Mouse (Mus musculus): ENCODE data around the gene Acadl. TPM values are rescaled to one million over a fixed set of nuclear protein-coding genes. Genes with fewer than 3 reads are reported as not detected.

Acadl gene
- total RNA-seq (2018; cell fraction: chromatin; rRNA removed), result 10 to 100 TPM; 15.7 to 81.6 (median 35.8) TPM
- 100 to 1,000 TPM in 9 of 26 experiments, 10 to 100 TPM in 17; 65.9 to 115 (median 83.6) TPM for total RNA-seq (2018; cell fraction: cytosol; rRNA removed)
- total RNA-seq (2018; cell fraction: nucleus; rRNA removed), result 10 to 100 TPM; 23.6 to 58.6 (median 37.3) TPM
- polyA plus RNA-seq (2018), result 68.1 to 167 TPM (median 89.3 TPM) in 3 replicates

DNA sequence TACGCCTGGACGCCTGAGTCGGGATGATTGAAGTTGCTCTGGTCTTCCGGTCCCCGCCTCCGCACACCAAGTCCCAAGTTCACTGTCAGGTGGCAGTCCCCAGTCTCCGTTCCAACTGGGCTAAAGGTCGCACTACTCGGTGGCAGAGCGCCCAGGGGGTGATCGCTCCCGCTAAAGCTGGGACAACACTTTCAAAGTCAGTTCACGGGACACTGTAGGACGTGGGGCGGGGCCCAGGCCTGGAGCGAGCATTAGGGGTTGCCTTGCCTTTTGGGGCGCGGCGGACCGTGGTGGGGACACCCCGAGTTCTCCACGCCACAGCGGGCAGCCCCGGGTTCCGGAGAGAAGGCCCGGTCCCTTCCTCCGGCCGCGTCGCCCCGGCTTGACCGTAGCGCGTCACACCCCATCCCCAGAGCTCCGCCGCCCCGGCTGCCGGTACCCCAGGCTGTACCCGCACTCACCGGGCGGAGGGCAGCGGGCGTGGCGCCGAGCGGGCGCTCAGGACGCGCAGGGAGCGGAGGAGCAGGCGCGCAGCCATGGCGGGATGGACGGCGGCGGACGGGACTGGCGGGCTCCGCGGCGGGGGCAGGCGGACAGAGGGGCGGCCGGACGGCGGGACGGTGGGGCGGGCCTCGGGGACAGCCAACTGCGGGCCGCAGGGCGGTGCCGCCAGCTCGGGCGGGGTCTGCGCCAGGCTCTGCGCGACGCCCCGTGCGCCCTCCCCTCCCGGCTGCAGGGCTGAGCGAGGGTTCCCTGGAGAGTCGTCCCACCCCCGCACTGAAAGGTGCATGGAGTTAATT lies at the start of gene Acadl:
Gene Acadl, minus strand, starts transcription at position 566 of the 800 bp plus-strand sequence.
- under 1% methylated on average over 79 of the region's 85 CpGs for WGBS (ENCODE audit: missing documents)
- Histone ChIP-seq H3K4me3 (ENCODE audit: inconsistent target) (peak within 1 kb of the TSS; percentile 77), H3K79me2 (ENCODE audit: inconsistent target) (peaks cover 48% of the 10 kb centered on the region), H3K27ac (peak within 1 kb of the TSS; percentile 55), H3K36me3 (ENCODE audit: inconsistent target) (peaks cover 13% of the 10 kb centered on the region; the same call in 1 of the 2 replicates)

DNA sequence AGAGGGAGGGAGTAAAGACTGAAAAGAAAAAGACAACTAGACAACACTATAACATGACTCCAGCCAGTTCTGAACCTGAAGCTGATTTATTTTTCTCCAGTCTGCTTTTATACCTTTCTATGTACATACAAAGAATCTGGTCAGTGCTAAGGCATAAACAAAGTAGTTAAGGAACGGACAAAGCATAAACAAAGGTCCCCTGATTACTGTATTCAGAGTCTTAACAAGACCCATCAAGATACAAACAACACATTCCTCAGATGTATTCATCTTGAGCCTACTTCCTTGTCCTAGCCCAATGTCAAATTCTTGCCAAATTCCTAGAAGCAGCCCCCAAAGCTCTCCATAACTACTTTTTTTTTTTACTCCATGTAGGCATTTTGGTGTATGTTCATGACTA lies 49.2 kb upstream of the Acadl start:
- Histone ChIP-seq H3K36me3 (ENCODE audit: inconsistent target) (no peaks in the 10 kb centered on the region), H3K4me3 (ENCODE audit: inconsistent target) (no peak overlapping the region), H3K79me2 (ENCODE audit: inconsistent target) (no peaks in the 10 kb centered on the region), H3K27ac (no peak overlapping the region)
- 100% methylated on average over 1 of the region's 1 CpGs for WGBS (ENCODE audit: missing documents)

DNA sequence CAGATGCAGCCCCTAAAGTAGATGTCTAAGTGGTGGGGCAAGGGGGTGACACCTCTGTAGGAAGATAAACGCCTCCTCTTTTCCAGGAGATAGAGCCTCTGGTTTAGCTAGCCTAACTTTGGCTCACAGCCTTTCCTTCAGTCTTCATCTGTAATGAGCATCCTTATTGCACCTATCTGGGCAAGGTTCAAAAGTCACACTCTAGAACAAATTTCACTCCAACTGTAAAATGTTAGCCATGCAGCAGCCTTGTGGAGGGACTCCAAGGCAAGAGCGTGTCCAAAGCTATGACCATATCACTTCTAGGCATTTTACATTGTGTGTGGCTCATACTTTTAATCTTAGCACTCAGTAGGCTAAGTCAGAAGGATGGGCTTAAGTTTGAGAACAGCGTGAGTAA lies 39.5 kb upstream of the Acadl start:
- WGBS (ENCODE audit: missing documents), result 95% methylated on average over 3 of the region's 3 CpGs
- Histone ChIP-seq H3K36me3 (ENCODE audit: inconsistent target) (no peaks in the 10 kb centered on the region), H3K79me2 (ENCODE audit: inconsistent target) (no peaks in the 10 kb centered on the region), H3K27ac (no peak overlapping the region), H3K4me3 (ENCODE audit: inconsistent target) (no peak overlapping the region)

DNA sequence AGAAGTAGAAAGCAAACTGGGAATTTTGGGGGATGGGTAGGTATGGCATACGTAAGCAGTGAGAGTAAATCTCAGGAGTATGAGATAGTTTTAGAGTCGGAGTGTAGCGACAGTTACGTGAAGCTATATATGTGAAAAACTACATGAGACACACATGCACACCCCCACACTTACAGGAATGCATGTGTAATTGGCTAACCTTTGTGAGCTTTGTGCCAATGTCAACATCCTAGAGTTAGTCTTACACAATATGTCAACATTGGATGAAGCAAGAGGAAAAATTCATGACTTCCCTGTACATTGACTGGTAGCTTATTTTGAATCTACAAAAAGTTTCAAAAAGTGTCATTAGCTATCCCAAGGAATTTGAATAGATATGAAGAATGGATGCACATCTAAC lies 37.9 kb upstream of the Acadl start:
- Histone ChIP-seq H3K79me2 (ENCODE audit: inconsistent target) (no peaks in the 10 kb centered on the region), H3K36me3 (ENCODE audit: inconsistent target) (no peaks in the 10 kb centered on the region)
- 81% methylated on average over 4 of the region's 4 CpGs for WGBS (ENCODE audit: missing documents)

DNA sequence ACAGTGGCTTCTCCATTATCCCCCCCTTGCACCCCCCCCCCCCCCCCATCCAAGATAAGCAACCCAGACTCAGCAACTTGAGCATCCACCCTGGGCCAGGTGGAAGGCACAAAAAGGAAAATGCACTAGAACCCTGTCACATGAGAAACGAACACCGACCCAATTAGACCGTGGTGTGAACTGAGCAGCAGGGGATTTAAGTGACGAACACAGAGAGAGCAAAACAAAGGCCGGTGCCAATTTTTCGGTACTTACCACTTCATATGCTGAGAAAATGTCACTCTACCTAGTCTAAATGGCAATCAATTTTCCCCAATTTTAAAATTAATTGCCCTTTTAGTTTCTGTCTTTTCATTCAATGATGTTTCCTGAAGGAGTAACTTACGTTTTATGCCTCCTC lies 35.2 kb upstream of the Acadl start:
- H3K36me3 ChIP-seq (ENCODE audit: inconsistent target), result no peaks in the 10 kb centered on the region
- H3K4me3 ChIP-seq (ENCODE audit: inconsistent target), result no peak overlapping the region
- 90% methylated on average over 7 of the region's 7 CpGs for WGBS (ENCODE audit: missing documents)
- no peaks in the 10 kb centered on the region for H3K79me2 ChIP-seq (ENCODE audit: inconsistent target)
- no peak overlapping the region for H3K27ac ChIP-seq

More for the DNA sequence above, 37.9 kb upstream of the Acadl start:
- H3K27ac ChIP-seq, result no peak overlapping the region
- no peak overlapping the region for H3K4me3 ChIP-seq (ENCODE audit: inconsistent target)

DNA sequence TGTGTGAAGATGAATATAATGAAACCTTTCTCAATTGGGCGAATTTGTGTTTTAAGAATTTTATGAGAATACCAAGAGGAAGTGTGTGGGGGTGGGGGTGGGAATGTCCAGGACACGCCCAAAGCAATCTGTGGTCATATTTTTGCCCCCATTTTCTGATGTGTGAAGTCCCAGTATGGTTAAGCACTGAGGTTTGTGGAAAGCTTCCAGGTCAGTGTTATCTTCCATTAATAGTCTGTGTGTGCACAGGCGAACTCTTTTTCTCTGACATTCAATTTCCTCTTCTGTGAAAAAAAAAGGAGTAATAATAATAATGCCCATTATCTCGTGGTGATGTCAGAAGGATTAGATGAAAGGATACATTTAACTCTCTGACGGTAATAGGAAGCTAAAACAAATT lies 33.5 kb upstream of the Acadl start:
- Histone ChIP-seq H3K79me2 (ENCODE audit: inconsistent target) (no peaks in the 10 kb centered on the region), H3K36me3 (ENCODE audit: inconsistent target) (no peaks in the 10 kb centered on the region), H3K27ac (no peak overlapping the region), H3K4me3 (ENCODE audit: inconsistent target) (no peak overlapping the region)
- WGBS (ENCODE audit: missing documents), result 11% methylated on average over 4 of the region's 5 CpGs

DNA sequence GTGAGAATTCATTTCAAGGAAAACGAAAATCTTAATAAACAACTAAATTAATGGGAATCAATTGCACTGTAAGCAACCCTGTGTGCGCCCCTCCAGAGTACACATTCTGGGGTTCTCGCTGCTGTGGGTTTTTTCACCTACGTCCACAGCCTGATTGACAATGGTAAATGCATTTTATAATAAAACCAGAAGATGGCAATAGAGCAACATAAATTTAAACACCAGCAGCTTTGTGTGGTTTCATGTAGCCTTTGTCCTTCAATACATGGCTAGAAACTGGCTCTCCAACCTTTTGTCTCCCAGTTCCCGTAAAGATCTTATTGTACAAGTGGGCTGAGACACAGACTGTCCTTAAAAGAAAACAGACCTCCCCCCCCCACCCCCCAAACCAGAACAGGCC lies 33.0 kb upstream of the Acadl start:
- Histone ChIP-seq H3K79me2 (ENCODE audit: inconsistent target) (no peaks in the 10 kb centered on the region), H3K27ac (no peak overlapping the region), H3K36me3 (ENCODE audit: inconsistent target) (no peaks in the 10 kb centered on the region), H3K4me3 (ENCODE audit: inconsistent target) (no peak overlapping the region)
- WGBS (ENCODE audit: missing documents), result 8% methylated on average over 5 of the region's 5 CpGs

DNA sequence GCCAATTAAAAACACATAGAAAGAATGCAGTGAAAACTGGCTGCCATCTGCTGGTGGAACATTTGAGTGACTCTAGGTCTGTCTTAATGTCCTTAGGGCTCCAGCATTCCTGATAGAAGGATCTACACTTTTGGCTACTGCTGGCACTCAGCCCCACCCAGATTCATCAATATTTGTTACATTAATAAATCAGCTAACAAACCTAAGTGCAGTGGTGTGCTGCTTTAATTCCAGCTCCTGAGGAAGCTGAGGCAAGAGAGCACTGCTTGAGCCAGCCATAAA lies 32.7 kb upstream of the Acadl start:
- no peak overlapping the region for H3K4me3 ChIP-seq (ENCODE audit: inconsistent target)
- H3K79me2 ChIP-seq (ENCODE audit: inconsistent target), result no peaks in the 10 kb centered on the region
- no peak overlapping the region for H3K27ac ChIP-seq
- H3K36me3 ChIP-seq (ENCODE audit: inconsistent target), result no peaks in the 10 kb centered on the region

DNA sequence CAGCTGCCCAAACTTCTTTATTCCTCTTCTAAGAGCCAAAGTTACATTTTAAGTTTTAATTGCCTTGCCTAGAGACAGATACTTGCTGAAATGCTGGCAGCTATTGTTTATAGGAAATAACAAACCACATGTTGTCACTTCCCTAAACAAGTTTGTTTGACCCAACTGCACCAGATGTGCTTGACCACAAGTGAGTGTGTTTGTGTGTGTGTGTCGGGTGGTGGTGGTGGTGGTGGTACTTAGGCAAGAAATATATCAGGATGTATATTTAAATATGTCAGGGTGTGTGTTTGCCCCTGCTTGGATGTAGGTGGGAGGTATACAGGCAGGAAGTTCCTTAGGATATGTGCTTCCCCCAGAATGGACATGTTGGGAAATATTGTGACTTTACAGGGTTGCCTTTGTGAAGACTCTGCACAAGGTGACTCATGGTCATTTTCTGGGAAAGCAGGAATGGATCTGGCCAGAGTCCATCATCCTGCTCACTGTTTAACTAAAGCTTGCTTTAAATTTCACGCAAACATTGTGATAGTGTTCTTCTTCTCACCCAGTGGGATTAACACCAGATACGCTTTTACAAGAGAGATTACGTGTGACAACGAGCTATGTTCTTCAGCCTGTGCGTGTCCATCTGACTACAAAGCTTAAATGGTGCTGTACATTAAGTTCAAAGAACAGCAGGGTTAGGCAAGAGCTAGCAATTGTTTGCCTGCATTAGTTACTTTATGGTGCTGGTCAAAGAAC lies 32.2 kb upstream of the Acadl start:
- WGBS (ENCODE audit: missing documents), result 59% methylated on average over 6 of the region's 6 CpGs
- Histone ChIP-seq H3K79me2 (ENCODE audit: inconsistent target) (no peaks in the 10 kb centered on the region), H3K4me3 (ENCODE audit: inconsistent target) (no peak overlapping the region), H3K36me3 (ENCODE audit: inconsistent target) (no peaks in the 10 kb centered on the region), H3K27ac (no peak overlapping the region)

DNA sequence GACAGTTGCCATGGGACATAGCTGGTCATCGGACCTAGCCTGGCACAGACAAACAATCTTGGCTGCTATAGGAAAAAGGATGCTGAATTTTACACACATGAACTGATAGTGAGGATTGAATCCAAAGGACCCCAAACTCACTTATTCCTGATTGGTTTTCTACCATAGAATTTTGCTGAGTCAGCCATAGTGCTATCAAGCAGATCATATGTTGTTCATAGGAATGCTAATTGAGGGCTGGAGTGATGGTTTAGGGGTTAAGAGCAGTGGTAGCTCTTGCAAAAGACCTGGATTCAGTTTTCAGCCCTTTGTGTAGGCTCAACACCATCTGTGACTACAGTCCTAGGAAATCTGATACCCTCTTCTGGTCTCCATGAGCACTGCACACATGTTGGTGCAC lies 24.1 kb upstream of the Acadl start:
- H3K36me3 ChIP-seq (ENCODE audit: inconsistent target), result no peaks in the 10 kb centered on the region
- 94% methylated on average over 1 of the region's 1 CpGs for WGBS (ENCODE audit: missing documents)

DNA sequence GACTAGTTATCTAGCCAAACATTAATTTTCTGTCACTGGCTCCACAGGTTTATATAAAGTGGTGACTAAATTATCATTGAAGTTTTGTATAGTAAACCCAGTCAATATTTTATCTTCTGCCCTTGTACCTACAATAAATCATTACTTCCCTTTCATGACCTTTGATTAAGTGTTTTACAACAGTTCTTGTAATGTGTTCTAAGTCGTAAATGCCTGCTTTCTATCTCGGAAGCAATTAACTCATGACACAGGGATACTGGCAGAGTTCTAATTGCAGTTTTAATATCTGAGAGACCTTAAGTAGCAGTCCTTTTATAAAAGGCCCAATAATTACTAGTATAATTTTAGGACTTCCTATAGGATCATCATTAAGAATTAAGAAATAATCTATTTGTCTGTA lies 17.1 kb upstream of the Acadl start:
- no peak overlapping the region for H3K27ac ChIP-seq
- 100% methylated on average over 2 of the region's 2 CpGs for WGBS (ENCODE audit: missing documents)
- H3K36me3 ChIP-seq (ENCODE audit: inconsistent target), result no peaks in the 10 kb centered on the region
- no peaks in the 10 kb centered on the region for H3K79me2 ChIP-seq (ENCODE audit: inconsistent target)
- H3K4me3 ChIP-seq (ENCODE audit: inconsistent target), result no peak overlapping the region

More for the DNA sequence above, 24.1 kb upstream of the Acadl start:
- Histone ChIP-seq H3K79me2 (ENCODE audit: inconsistent target) (no peaks in the 10 kb centered on the region), H3K27ac (no peak overlapping the region), H3K4me3 (ENCODE audit: inconsistent target) (no peak overlapping the region)

DNA sequence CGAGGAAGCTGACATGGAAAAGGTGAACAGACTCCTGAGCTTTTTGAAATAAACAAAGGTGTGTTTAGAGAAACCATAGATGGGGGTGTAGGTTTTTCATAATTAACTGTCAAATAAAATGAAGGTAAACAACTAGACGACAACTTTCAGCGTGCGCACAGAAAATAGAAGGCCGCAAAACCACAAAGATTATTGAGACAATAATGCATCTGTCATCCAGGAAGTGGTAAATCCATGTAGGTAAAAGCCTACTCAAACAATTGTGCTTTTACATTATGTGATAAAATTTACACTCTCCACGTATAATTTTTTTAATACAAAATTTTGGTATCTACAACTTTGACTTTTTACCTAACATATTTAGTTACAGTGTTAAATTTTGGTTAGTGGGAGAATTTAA lies 11.7 kb upstream of the Acadl start:
- Histone ChIP-seq H3K79me2 (ENCODE audit: inconsistent target) (no peaks in the 10 kb centered on the region), H3K27ac (no peak overlapping the region), H3K36me3 (ENCODE audit: inconsistent target) (no peaks in the 10 kb centered on the region), H3K4me3 (ENCODE audit: inconsistent target) (no peak overlapping the region)
- WGBS (ENCODE audit: missing documents), result 92% methylated on average over 6 of the region's 6 CpGs

DNA sequence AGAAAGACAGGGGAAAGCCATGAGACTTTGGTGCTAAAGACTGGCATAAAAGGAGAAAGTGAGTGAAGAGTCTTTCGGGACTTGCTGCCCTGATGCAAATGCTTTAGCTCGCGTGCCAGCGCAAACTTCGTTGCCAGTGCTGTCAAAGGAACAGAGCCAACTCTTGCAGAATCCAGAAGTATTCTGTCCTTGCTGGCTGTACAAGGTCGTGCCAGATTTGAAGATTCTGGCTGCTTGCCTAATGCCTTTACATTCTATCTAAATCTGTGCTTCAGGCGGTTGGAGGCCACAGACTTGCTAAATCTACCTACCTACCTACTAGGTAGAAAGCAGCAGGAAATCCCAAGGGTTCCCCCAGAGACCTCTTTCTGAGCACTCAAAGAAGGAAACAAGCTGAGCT lies 8.5 kb upstream of the Acadl start:
- Histone ChIP-seq H3K79me2 (ENCODE audit: inconsistent target) (no peaks in the 10 kb centered on the region), H3K36me3 (ENCODE audit: inconsistent target) (no peaks in the 10 kb centered on the region), H3K27ac (no peak overlapping the region), H3K4me3 (ENCODE audit: inconsistent target) (no peak overlapping the region)
- 90% methylated on average over 7 of the region's 7 CpGs for WGBS (ENCODE audit: missing documents)

DNA sequence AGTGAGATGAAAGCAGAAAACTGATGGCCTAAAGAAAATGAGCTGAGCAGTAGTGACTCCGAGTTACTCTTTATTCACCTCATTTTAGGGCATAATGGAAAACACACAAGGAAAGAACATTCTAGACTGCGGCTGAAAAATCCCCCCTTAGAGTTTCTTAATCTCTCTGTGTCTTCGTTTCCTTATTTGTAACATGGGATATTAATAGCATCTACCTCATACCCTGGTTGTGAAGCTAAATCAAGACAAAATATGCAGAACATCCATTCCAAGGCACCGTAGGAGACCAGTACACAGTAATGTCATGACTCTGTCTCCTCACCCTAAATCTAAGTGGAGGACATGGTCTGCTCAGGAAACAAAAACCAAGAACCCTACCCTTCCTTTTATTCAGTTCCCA lies 2.6 kb upstream of the Acadl start:
- WGBS (ENCODE audit: missing documents), result 60% methylated on average over 3 of the region's 4 CpGs
- H3K27ac ChIP-seq, result no peak overlapping the region
- no peak overlapping the region for H3K4me3 ChIP-seq (ENCODE audit: inconsistent target)
- H3K79me2 ChIP-seq (ENCODE audit: inconsistent target), result peaks cover 21% of the 10 kb centered on the region
- H3K36me3 ChIP-seq (ENCODE audit: inconsistent target), result no peaks in the 10 kb centered on the region
